Mouse (Mus musculus) liver, embryonic 14.5 days (tissue): ENCODE data around the gene Grin2c. TPM values are rescaled to one million over a fixed set of nuclear protein-coding genes. Genes with fewer than 3 reads are reported as not detected.
A peak's percentile ranks its signal among the peaks of the same experiment; 100 is the strongest.

Source experiments
- ATAC-seq: fragments of 200-750 bp; cut with Nextera tagmentation; 2 replicates; pipeline ENCODE4 v1.8.0; 2017; ENCODE audit warnings: moderate number of reproducible peaks, mild to moderate bottlenecking, moderate library complexity; ENCODE audit not compliant: insufficient read depth
- DNase-seq, 3 experiments: peaks; one replicate each; pipeline ENCODE4 v3.0.0-alpha.2; 2012 to 2013; ENCODE audit warnings: low read depth in 3 of 3, low spot score in 3 of 3
- H3K27ac ChIP-seq: fragments of 300-500 bp; sonication (generic); 2 replicates; pipeline ENCODE4 v1.5.1; 2014; ENCODE audit warnings: moderate library complexity, mild to moderate bottlenecking, control low read depth, inconsistent platforms
- H3K27me3 ChIP-seq: fragments of 300-500 bp; sonication (generic); 2 replicates; pipeline ENCODE4 v1.6.1; 2014; ENCODE audit warnings: mild to moderate bottlenecking, low read length, moderate library complexity; ENCODE audit not compliant: control insufficient read depth, insufficient read depth
- H3K36me3 ChIP-seq: fragments of 300-500 bp; sonication (generic); replicated peaks from 2 replicates; pipeline ENCODE4 v1.6.1; 2014; ENCODE audit warnings: low read depth; ENCODE audit not compliant: control insufficient read depth, insufficient read depth
- H3K4me1 ChIP-seq, 2 experiments: fragments of 200-500 bp in 1 of 2; fragments of 300-500 bp in 1 of 2; sonication (generic) in 1 of 2; replicated peaks; 2 replicates each; pipeline ENCODE4 v1.6.1; 2012 to 2014; ENCODE audit warnings: antibody characterized with exemption in 1 of 2, inconsistent platforms in 1 of 2, low read length in 1 of 2; ENCODE audit not compliant: control insufficient read depth in 2 of 2, insufficient read depth in 2 of 2
- H3K4me2 ChIP-seq: fragments of 300-500 bp; sonication (generic); 2 replicates; pipeline ENCODE4 v1.6.1; 2014; ENCODE audit warnings: low read depth, mild to moderate bottlenecking, control low read depth, moderate library complexity
- H3K4me3 ChIP-seq, 2 experiments: fragments of 200-500 bp in 1 of 2; fragments of 300-500 bp in 1 of 2; sonication (generic) in 1 of 2; 2 replicates each; pipeline ENCODE4 v1.5.1; 2012 to 2014; ENCODE audit warnings: low read depth in 2 of 2, low read length in 2 of 2, mild to moderate bottlenecking in 2 of 2, control low read depth in 1 of 2, inconsistent platforms in 1 of 2, moderate library complexity in 1 of 2; ENCODE audit not compliant: insufficient read depth in 1 of 2
- H3K9ac ChIP-seq: fragments of 300-500 bp; sonication (generic); replicated peaks from 2 replicates; pipeline ENCODE4 v1.6.1; 2014; ENCODE audit warnings: mild to moderate bottlenecking, control low read depth, moderate library complexity
- H3K9me3 ChIP-seq: fragments of 300-500 bp; sonication (generic); 2 replicates; pipeline ENCODE4 v1.6.1; 2016; ENCODE audit warnings: low read length, mixed read lengths; ENCODE audit not compliant: control insufficient read depth
- CTCF ChIP-seq: IDR thresholded peaks from 2 replicates; pipeline ENCODE4 v1.5.1; 2016; ENCODE audit warnings: antibody characterized with exemption, low read depth, control low read depth
- EP300 ChIP-seq: IDR thresholded peaks from 2 replicates; pipeline ENCODE4 v1.6.1; 2016; ENCODE audit warnings: antibody characterized with exemption, low read depth
- WGBS: fragments of 180-500 bp; shearing (Covaris S2); extraction: QIAGEN DNeasy Blood & Tissue Kit; methylation state at CpG from one replicate; pipeline ENCODE4 v1.1.7; 2014; ENCODE audit not compliant: insufficient replicate concordance; 5-methylcytosine and 5-hydroxymethylcytosine counted together
- polyA plus RNA-seq, 2 experiments: library from polyadenylated mRNA; depleted of rRNA in 1 of 2; stranded (reverse) in 1 of 2; unstranded in 1 of 2; fragments of >200 nt; fragmentation: Nextera tagmentation in 1 of 2; extraction: Ambion mirVana in 1 of 2; gene quantifications; 2 replicates each; pipeline versions ENCODE4 v1.2.1 to v1.2.3; 2012 to 2014

Grin2c gene
- polyA plus RNA-seq, 2 experiments: 0.05 to 0.17 TPM

GRCm38 (mm10) chr11:115278176-115278575 lies 11.1 kb upstream of the Grin2c start:
- H3K27ac ChIP-seq: no peak overlapping the region; the same call in 1 of the 2 replicates

GRCm38 (mm10) chr11:115277604-115277975 lies 10.5 kb upstream of the Grin2c start:
- peak overlapping the region; percentile 99 for H3K4me2 ChIP-seq
- no peak for DNase-seq
- no peaks in the 10 kb centered on the region for H3K36me3 ChIP-seq
- peak overlapping the region; percentile 64 for H3K9ac ChIP-seq
- ATAC-seq: no peak; the same call in 1 of the 2 replicates
- H3K4me3 ChIP-seq: peak overlapping the region; percentile 77 to 97
- H3K4me1 ChIP-seq: peaks cover 8 to 30% of the 10 kb centered on the region in 2 experiments
- no peaks in the 10 kb centered on the region for H3K9me3 ChIP-seq
- no peaks in the 10 kb centered on the region for H3K27me3 ChIP-seq
- 14% methylated on average over 7 of the region's 7 CpGs for WGBS
- H3K27ac ChIP-seq: peak overlapping the region; percentile 77
- TF ChIP-seq CTCF (no peak), EP300 (no peak)

More at GRCm38 (mm10) chr11:115278176-115278575, 11.1 kb upstream of the Grin2c start:
- Histone ChIP-seq H3K9me3 (no peaks in the 10 kb centered on the region), H3K4me2 (peak overlapping the region; percentile 99), H3K36me3 (no peaks in the 10 kb centered on the region), H3K4me1 (peaks cover 8 to 30% of the 10 kb centered on the region in 2 experiments), H3K27me3 (no peaks in the 10 kb centered on the region), H3K4me3 (peak overlapping the region in 1 of 2 experiments; percentile 77; a peak in 2 of 4 replicates), H3K9ac (peak overlapping the region; percentile 64)
- no peak for TF ChIP-seq CTCF
- no peak for TF ChIP-seq EP300
- no peak for DNase-seq
- 59% methylated on average over 6 of the region's 6 CpGs for WGBS
- no peak for ATAC-seq

DNA sequence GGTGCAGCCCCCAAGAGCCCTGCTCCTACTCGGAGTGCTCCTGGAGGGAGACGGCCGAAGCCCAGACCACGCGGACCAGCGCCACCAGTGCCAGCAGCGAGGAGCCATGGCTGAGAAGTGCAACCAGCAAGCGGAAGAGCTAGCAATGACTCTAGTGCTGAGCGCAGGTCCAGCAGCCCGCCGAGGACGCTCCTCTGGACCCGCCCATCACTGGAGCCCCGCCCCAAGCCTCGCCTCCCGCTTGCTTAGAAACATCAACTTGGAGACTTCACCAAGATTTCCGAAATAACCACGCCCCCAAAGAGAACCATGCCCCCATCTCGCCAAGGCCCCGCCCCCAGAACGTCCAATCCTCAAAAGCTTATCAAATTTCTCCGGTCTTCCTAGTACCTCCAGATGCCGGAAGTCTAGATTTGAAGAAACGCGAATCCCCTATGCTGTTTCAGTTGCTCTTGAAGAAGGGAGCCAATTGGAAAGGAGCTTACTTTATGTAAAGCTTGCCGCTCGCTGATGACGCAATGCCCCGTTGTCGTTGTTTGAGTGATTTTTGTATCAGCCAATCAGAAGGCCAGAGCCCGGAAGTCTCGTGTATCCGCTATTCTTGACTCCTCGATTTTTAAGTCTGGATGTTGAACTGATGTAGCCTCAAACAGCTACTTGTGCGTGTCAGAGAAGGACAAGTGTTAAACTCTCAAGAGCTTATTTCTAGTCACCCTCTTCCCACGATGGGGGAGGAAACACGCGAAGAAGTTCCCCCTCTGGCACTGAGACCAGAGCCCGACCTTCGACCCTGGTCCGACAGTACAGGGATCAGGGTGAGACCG lies 9.9 kb upstream of the Grin2c start, which contains the start of gene Fdxr:
Fdxr (minus strand) TSS at position 271 of the 824 bp plus-strand sequence.
- under 1% methylated on average over 42 of the region's 42 CpGs for WGBS
- Histone ChIP-seq H3K4me1 (peaks cover 8 to 30% of the 10 kb centered on the region in 2 experiments), H3K27me3 (no peaks in the 10 kb centered on the region), H3K36me3 (no peaks in the 10 kb centered on the region), H3K9ac (peak within 1 kb of the TSS; percentile 79), H3K4me2 (peak within 1 kb of the TSS; percentile 99), H3K4me3 (peak within 1 kb of the TSS; percentile 77 to 97), H3K27ac (peak within 1 kb of the TSS; percentile 77), H3K9me3 (no peaks in the 10 kb centered on the region)
- TF ChIP-seq EP300: 0 out of 2 replicates have a peak, but pooled peaks have one; percentile 29
- peak; percentile 11; the same call in 1 of the 2 replicates for TF ChIP-seq CTCF
- peak; percentile 91 for ATAC-seq
- peak; percentile 98 to 99 (median 99) for DNase-seq

DNA sequence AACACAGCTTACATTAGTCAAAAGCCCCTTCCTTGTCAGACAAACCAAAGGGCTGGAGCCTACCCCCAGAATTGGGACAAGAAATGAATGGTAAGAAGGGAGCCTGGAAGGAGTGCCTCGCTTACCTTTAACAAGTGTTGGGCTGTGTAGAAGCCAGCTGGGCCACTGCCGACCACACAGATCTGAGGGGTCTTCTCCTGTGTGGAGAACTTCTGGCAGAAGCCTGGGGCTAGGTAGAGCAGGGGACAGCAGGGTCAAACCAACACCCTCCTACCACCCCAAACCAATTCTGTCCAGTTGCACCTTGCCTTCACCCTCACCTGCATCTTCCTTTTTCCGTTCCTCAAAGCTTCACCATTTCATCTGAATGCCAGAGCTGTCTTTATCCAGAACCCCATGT lies 8.9 kb upstream of the Grin2c start:
- 43% methylated on average over 3 of the region's 3 CpGs for WGBS
- H3K9ac ChIP-seq: peak overlapping the region; percentile 79; the same call in 1 of the 2 replicates

GRCm38 (mm10) chr11:115275509-115275908 lies 8.5 kb upstream of the Grin2c start:
- H3K9me3 ChIP-seq: no peaks in the 10 kb centered on the region
- DNase-seq (no peak), ATAC-seq (no peak)
- peak overlapping the region; percentile 99 for H3K4me2 ChIP-seq
- 31% methylated on average over 6 of the region's 6 CpGs for WGBS
- H3K36me3 ChIP-seq: no peaks in the 10 kb centered on the region
- peaks cover 8 to 30% of the 10 kb centered on the region in 2 experiments for H3K4me1 ChIP-seq
- peak overlapping the region in 1 of 2 experiments; percentile 3; a peak in 1 of 4 replicates for H3K4me3 ChIP-seq
- no peak overlapping the region for H3K9ac ChIP-seq
- H3K27ac ChIP-seq: no peak overlapping the region
- TF ChIP-seq CTCF (no peak), EP300 (no peak)
- no peaks in the 10 kb centered on the region for H3K27me3 ChIP-seq

More for the DNA sequence above, 8.9 kb upstream of the Grin2c start:
- ATAC-seq (no peak), DNase-seq (no peak)
- Histone ChIP-seq H3K36me3 (no peaks in the 10 kb centered on the region), H3K9me3 (no peaks in the 10 kb centered on the region), H3K4me1 (peaks cover 8 to 30% of the 10 kb centered on the region in 2 experiments), H3K27me3 (no peaks in the 10 kb centered on the region), H3K4me3 (peak overlapping the region; percentile 60 to 77; a peak in 3 of 4 replicates), H3K4me2 (peak overlapping the region; percentile 99), H3K27ac (no peak overlapping the region)
- TF ChIP-seq EP300 (no peak), CTCF (no peak)
